In the genomic region with DNA sequence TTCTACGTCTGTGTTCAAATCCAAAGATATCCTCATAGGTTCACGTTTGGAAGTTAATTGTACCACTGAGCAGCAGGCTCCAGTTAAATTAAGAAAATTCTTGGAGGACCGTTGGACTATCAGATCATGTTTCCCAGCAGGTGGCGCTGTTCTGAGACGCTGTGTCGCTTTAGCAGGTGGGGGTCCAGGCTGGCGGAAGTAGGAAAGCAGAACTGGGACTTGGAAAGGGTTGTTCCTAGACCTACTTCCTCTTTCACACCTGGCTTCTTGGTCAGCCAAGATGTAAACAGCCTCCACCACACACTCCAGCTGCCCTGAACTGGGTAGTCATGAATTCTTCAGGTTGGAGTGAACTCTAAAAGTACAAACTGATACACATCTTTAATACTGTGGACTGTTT, we compare ENCODE assay signal across 9 mouse cellular contexts.
A peak's percentile ranks its signal among the peaks of the same experiment; 100 is the strongest.
DNase-seq lines count a peak whose midpoint lies in the region; ATAC-seq lines count a peak whose summit lies in the region.
"Had no signal": no experiment of that assay in that cellular context is flagged by ENCODE, and none has a peak within 500 bp of the region (broad histone marks: within the 10 kb centered on the region; RNA-seq: fewer than 3 reads in every experiment).

No protein-coding gene starts in this region.

- no peak overlapping the region for H3K27ac ChIP-seq in kidney, embryonic 15.5 days
- H3K27ac ChIP-seq in neural tube, embryonic 15.5 days (replicated peaks) = no peak overlapping the region
- H3K27ac ChIP-seq in forebrain, embryonic 10.5 days = no peak overlapping the region
- H3K27ac ChIP-seq: midbrain, embryonic 12.5 days had no signal

- peak; percentile 51 to 60 for DNase-seq in kidney, postnatal 4 days
- peak; percentile 20 for DNase-seq in MEL-GATA-1-ER (ENCODE audit: extremely low read depth, low read depth)
- DNase-seq in embryo, embryonic 10.5 days (ENCODE audit: low spot score) = peak; percentile 45
- peak; percentile 48 to 82 for DNase-seq in natural killer cell, adult 2 months (ENCODE audit: low spot score in 2 of 2)
- no peak for DNase-seq in forebrain, embryonic 10.5 days (ENCODE audit: extremely low spot score, low spot score)

- no peak overlapping the region for H3K4me2 ChIP-seq in kidney, embryonic 15.5 days
- no peak overlapping the region for H3K4me2 ChIP-seq in neural tube, embryonic 15.5 days
- H3K4me2 ChIP-seq: midbrain, embryonic 12.5 days had no signal

- H3K36me3 ChIP-seq in kidney, embryonic 15.5 days = no peaks in the 10 kb centered on the region
- H3K36me3 ChIP-seq in neural tube, embryonic 15.5 days = no peaks in the 10 kb centered on the region
- H3K36me3 ChIP-seq in forebrain, embryonic 10.5 days (replicated peaks) = no peaks in the 10 kb centered on the region
- H3K36me3 ChIP-seq: midbrain, embryonic 12.5 days had no signal

- WGBS in kidney, embryonic 15.5 days = 71% methylated on average over 7 of the region's 7 CpGs
- WGBS in neural tube, embryonic 15.5 days = 64% methylated on average over 7 of the region's 7 CpGs
- WGBS in forebrain, embryonic 10.5 days = 58% methylated on average over 7 of the region's 7 CpGs

- no peak overlapping the region for H3K4me3 ChIP-seq in kidney, embryonic 15.5 days (replicated peaks)
- no peak overlapping the region for H3K4me3 ChIP-seq in neural tube, embryonic 15.5 days (replicated peaks)
- H3K4me3 ChIP-seq in forebrain, embryonic 10.5 days = no peak overlapping the region
- H3K4me3 ChIP-seq: midbrain, embryonic 12.5 days had no signal

- no peaks in the 10 kb centered on the region for H3K27me3 ChIP-seq in kidney, embryonic 15.5 days
- no peaks in the 10 kb centered on the region for H3K27me3 ChIP-seq in neural tube, embryonic 15.5 days (replicated peaks)
- H3K27me3 ChIP-seq in forebrain, embryonic 10.5 days (ENCODE audit: poor library complexity, severe bottlenecking) = no peaks in the 10 kb centered on the region
- H3K27me3 ChIP-seq: midbrain, embryonic 12.5 days had no signal

- H3K9ac ChIP-seq in kidney, embryonic 15.5 days = no peak overlapping the region
- H3K9ac ChIP-seq in neural tube, embryonic 15.5 days (replicated peaks) = no peak overlapping the region
- H3K9ac ChIP-seq: midbrain, embryonic 12.5 days had no signal

- ATAC-seq in kidney, embryonic 15.5 days (replicated peaks; ENCODE audit: low FRiP score) = no peak
- ATAC-seq in megakaryocyte-erythroid progenitor cell, adult 5-6 weeks (replicated peaks; ENCODE audit: low FRiP score, low TSS enrichment, poor library complexity, severe bottlenecking) = no peak
- ATAC-seq in neural tube, embryonic 15.5 days (ENCODE audit: low FRiP score) = no peak

- no peaks in the 10 kb centered on the region for H3K4me1 ChIP-seq in kidney, embryonic 15.5 days
- H3K4me1 ChIP-seq in neural tube, embryonic 15.5 days = no peaks in the 10 kb centered on the region
- H3K4me1 ChIP-seq in forebrain, embryonic 10.5 days = no peaks in the 10 kb centered on the region
- H3K4me1 ChIP-seq: midbrain, embryonic 12.5 days had no signal

- H3K9me3 ChIP-seq in kidney, embryonic 15.5 days (replicated peaks) = no peaks in the 10 kb centered on the region
- H3K9me3 ChIP-seq in neural tube, embryonic 15.5 days (replicated peaks) = no peaks in the 10 kb centered on the region
- H3K9me3 ChIP-seq in forebrain, embryonic 10.5 days = no peaks in the 10 kb centered on the region
- H3K9me3 ChIP-seq: midbrain, embryonic 12.5 days had no signal
